14 mouse cellular contexts compared by ENCODE assay signal in genomic region chr17:29790231-29790740, GRCm38 (mm10).
DNase-seq lines count a peak whose midpoint lies in the region; ATAC-seq and TF ChIP-seq lines count a peak whose summit lies in the region.
"Had no signal": no experiment of that assay in that cellular context is flagged by ENCODE, and none has a peak within 500 bp of the region (broad histone marks: within the 10 kb centered on the region; RNA-seq: fewer than 3 reads in every experiment).

No protein-coding gene starts in this region.

- no peak for TF ChIP-seq CTCF in midbrain, postnatal 0 days (IDR thresholded peaks at IDR 0.05)

- peak; percentile 72 for DNase-seq in forebrain, embryonic 14.5 days (ENCODE audit: low spot score)
- DNase-seq in forebrain, embryonic 10.5 days (ENCODE audit: extremely low spot score, low spot score), result no peak
- peak; percentile 65 for DNase-seq in midbrain, postnatal 0 days (ENCODE audit: low spot score)
- no peak for DNase-seq in right cerebral cortex, adult 18-20 months
- no peak for DNase-seq in ovary, adult 18-20 months (ENCODE audit: low spot score)
- DNase-seq in adrenal gland, adult 8-10 months, result no peak
- DNase-seq: layer of hippocampus, adult 9-11 months; lung, adult 2 months had no signal

- H3K4me1 ChIP-seq in forebrain, embryonic 14.5 days (ENCODE audit: control insufficient read depth, insufficient read depth, low read length), result peaks cover 13% of the 10 kb centered on the region
- H3K4me1 ChIP-seq in forebrain, embryonic 10.5 days, result peaks cover 11% of the 10 kb centered on the region
- H3K4me1 ChIP-seq in midbrain, postnatal 0 days (ENCODE audit: insufficient read depth, low read length), result peaks cover 9% of the 10 kb centered on the region; the same call in 1 of the 2 replicates
- H3K4me1 ChIP-seq in midbrain, embryonic 16.5 days (ENCODE audit: control insufficient read depth, insufficient read depth, low read length), result peaks cover 11% of the 10 kb centered on the region
- peaks cover 26% of the 10 kb centered on the region for H3K4me1 ChIP-seq in forebrain, embryonic 16.5 days (replicated peaks; ENCODE audit: control insufficient read depth, insufficient read depth, low read length)

- H3K9me3 ChIP-seq in forebrain, embryonic 14.5 days (replicated peaks; ENCODE audit: control insufficient read depth, low read length), result no peaks in the 10 kb centered on the region
- H3K9me3 ChIP-seq in forebrain, embryonic 10.5 days, result no peaks in the 10 kb centered on the region; the same call in 1 of the 2 replicates
- no peaks in the 10 kb centered on the region for H3K9me3 ChIP-seq in midbrain, postnatal 0 days (ENCODE audit: low read length)
- H3K9me3 ChIP-seq in midbrain, embryonic 16.5 days (replicated peaks; ENCODE audit: control insufficient read depth, low read length, poor library complexity, severe bottlenecking), result no peaks in the 10 kb centered on the region
- H3K9me3 ChIP-seq in forebrain, embryonic 16.5 days (ENCODE audit: control insufficient read depth, low read length), result no peaks in the 10 kb centered on the region
- H3K9me3 ChIP-seq: kidney, embryonic 15.5 days had no signal

- no peak overlapping the region for H3K4me2 ChIP-seq in forebrain, embryonic 14.5 days (ENCODE audit: low read length)
- H3K4me2 ChIP-seq in midbrain, postnatal 0 days (ENCODE audit: low read depth, low read length, poor library complexity, severe bottlenecking), result no peak overlapping the region
- H3K4me2 ChIP-seq in midbrain, embryonic 16.5 days (ENCODE audit: low read length), result no peak overlapping the region
- no peak overlapping the region for H3K4me2 ChIP-seq in forebrain, embryonic 16.5 days (ENCODE audit: low read length)
- H3K4me2 ChIP-seq: kidney, embryonic 15.5 days; limb, embryonic 13.5 days had no signal

- no peaks in the 10 kb centered on the region for H3K27me3 ChIP-seq in forebrain, embryonic 14.5 days (replicated peaks; ENCODE audit: control insufficient read depth, insufficient read depth, low read length)
- H3K27me3 ChIP-seq in forebrain, embryonic 10.5 days (ENCODE audit: poor library complexity, severe bottlenecking), result peaks cover 14% of the 10 kb centered on the region
- H3K27me3 ChIP-seq in midbrain, postnatal 0 days (ENCODE audit: insufficient read depth, low read length), result no peaks in the 10 kb centered on the region
- no peaks in the 10 kb centered on the region for H3K27me3 ChIP-seq in midbrain, embryonic 16.5 days (ENCODE audit: control insufficient read depth, insufficient read depth, low read depth, low read length)
- no peaks in the 10 kb centered on the region for H3K27me3 ChIP-seq in forebrain, embryonic 16.5 days (replicated peaks; ENCODE audit: control insufficient read depth, insufficient read depth, low read length)
- H3K27me3 ChIP-seq: limb, embryonic 13.5 days had no signal

- ATAC-seq in forebrain, embryonic 14.5 days, result no peak
- no peak for ATAC-seq in midbrain, postnatal 0 days (ENCODE audit: low FRiP score)
- no peak for ATAC-seq in midbrain, embryonic 16.5 days
- ATAC-seq in forebrain, embryonic 16.5 days, result no peak

- no peaks in the 10 kb centered on the region for H3K36me3 ChIP-seq in forebrain, embryonic 14.5 days (ENCODE audit: control insufficient read depth, insufficient read depth, low read length)
- H3K36me3 ChIP-seq in forebrain, embryonic 10.5 days (replicated peaks), result no peaks in the 10 kb centered on the region
- H3K36me3 ChIP-seq in midbrain, postnatal 0 days (ENCODE audit: insufficient read depth, low read length), result no peaks in the 10 kb centered on the region
- no peaks in the 10 kb centered on the region for H3K36me3 ChIP-seq in midbrain, embryonic 16.5 days (ENCODE audit: control insufficient read depth, insufficient read depth, low read length)
- no peaks in the 10 kb centered on the region for H3K36me3 ChIP-seq in forebrain, embryonic 16.5 days (ENCODE audit: control insufficient read depth, insufficient read depth)
- H3K36me3 ChIP-seq: G1E; kidney, embryonic 15.5 days; limb, embryonic 13.5 days had no signal

- WGBS in forebrain, embryonic 14.5 days, result 75% methylated on average over 12 of the region's 12 CpGs
- WGBS in forebrain, embryonic 10.5 days, result 91% methylated on average over 12 of the region's 12 CpGs
- 81% methylated on average over 12 of the region's 12 CpGs for WGBS in midbrain, postnatal 0 days
- WGBS in midbrain, embryonic 16.5 days, result 82% methylated on average over 12 of the region's 12 CpGs
- WGBS in forebrain, embryonic 16.5 days, result 69% methylated on average over 12 of the region's 12 CpGs

- H3K9ac ChIP-seq in forebrain, embryonic 14.5 days (ENCODE audit: low read length), result no peak overlapping the region
- H3K9ac ChIP-seq in midbrain, postnatal 0 days (replicated peaks; ENCODE audit: low read length, poor library complexity, severe bottlenecking), result no peak overlapping the region
- no peak overlapping the region for H3K9ac ChIP-seq in midbrain, embryonic 16.5 days (ENCODE audit: low read depth, low read length)
- no peak overlapping the region for H3K9ac ChIP-seq in forebrain, embryonic 16.5 days (replicated peaks; ENCODE audit: low read depth, low read length)
- H3K9ac ChIP-seq: kidney, embryonic 15.5 days; limb, embryonic 13.5 days had no signal

- peak overlapping the region; percentile 46; the same call in 1 of the 2 replicates for H3K27ac ChIP-seq in forebrain, embryonic 14.5 days (ENCODE audit: low read depth, low read length)
- no peak overlapping the region for H3K27ac ChIP-seq in forebrain, embryonic 10.5 days
- H3K27ac ChIP-seq in midbrain, postnatal 0 days (ENCODE audit: low read depth, low read length), result no peak overlapping the region
- no peak overlapping the region for H3K27ac ChIP-seq in midbrain, embryonic 16.5 days (ENCODE audit: low read length)
- peak overlapping the region; percentile 25 for H3K27ac ChIP-seq in forebrain, embryonic 16.5 days (ENCODE audit: low read length)
- H3K27ac ChIP-seq: kidney, embryonic 15.5 days; limb, embryonic 13.5 days had no signal

- no peak overlapping the region for H3K4me3 ChIP-seq in forebrain, embryonic 14.5 days (ENCODE audit: low read depth, low read length)
- no peak overlapping the region for H3K4me3 ChIP-seq in forebrain, embryonic 10.5 days
- no peak overlapping the region for H3K4me3 ChIP-seq in midbrain, postnatal 0 days (ENCODE audit: low read depth, low read length)
- H3K4me3 ChIP-seq in midbrain, embryonic 16.5 days (ENCODE audit: low read depth, low read length), result no peak overlapping the region
- H3K4me3 ChIP-seq in forebrain, embryonic 16.5 days (replicated peaks; ENCODE audit: low read length), result no peak overlapping the region
- H3K4me3 ChIP-seq: kidney, embryonic 15.5 days; limb, embryonic 13.5 days; myocyte had no signal

Comparison
In these comparisons a context has a peak if more than half of its experiments do, and no peak if none do; other contexts are left out.
1. DNase-seq: peak in forebrain, embryonic 14.5 days (single experiment) and midbrain, postnatal 0 days (single experiment); none in forebrain, embryonic 10.5 days (single experiment), right cerebral cortex, adult 18-20 months (single experiment), ovary, adult 18-20 months (single experiment) and adrenal gland, adult 8-10 months (single experiment).
2. H3K27ac ChIP-seq: peak in forebrain, embryonic 14.5 days (single experiment) and forebrain, embryonic 16.5 days (single experiment); none in forebrain, embryonic 10.5 days (single experiment), midbrain, postnatal 0 days (single experiment) and midbrain, embryonic 16.5 days (single experiment).